Mouse (Mus musculus) midbrain, embryonic 12.5 days (tissue): ENCODE measurements around the gene Mpig6b. TPM values are rescaled to one million over a fixed set of nuclear protein-coding genes. Genes with fewer than 3 reads are reported as not detected.

Experiments
- ATAC-seq: fragments of 200-750 bp; cut with Nextera tagmentation; 2 replicates; pipeline ENCODE4 v1.8.0; 2017; ENCODE audit warnings: low read depth, moderate TSS enrichment, moderate library complexity; ENCODE audit not compliant: low FRiP score
- H3K27ac ChIP-seq: fragments of 300-500 bp; sonication (generic); replicated peaks from 2 replicates; pipeline ENCODE4 v1.5.1; 2016; ENCODE audit warnings: mild to moderate bottlenecking
- H3K27me3 ChIP-seq: fragments of 300-500 bp; sonication (generic); 2 replicates; pipeline ENCODE4 v1.6.1; 2016; ENCODE audit warnings: mild to moderate bottlenecking
- H3K36me3 ChIP-seq: fragments of 300-500 bp; sonication (generic); 2 replicates; pipeline ENCODE4 v1.6.1; 2016
- H3K4me1 ChIP-seq: fragments of 300-500 bp; sonication (generic); 2 replicates; pipeline ENCODE4 v1.6.1; 2016
- H3K4me2 ChIP-seq: fragments of 300-500 bp; sonication (generic); replicated peaks from 2 replicates; pipeline ENCODE4 v1.6.1; 2016; ENCODE audit warnings: mild to moderate bottlenecking, moderate library complexity
- H3K4me3 ChIP-seq: fragments of 300-500 bp; sonication (generic); 2 replicates; pipeline ENCODE4 v1.5.1; 2016; ENCODE audit warnings: mild to moderate bottlenecking
- H3K9ac ChIP-seq: fragments of 300-500 bp; sonication (generic); replicated peaks from 2 replicates; pipeline ENCODE4 v1.6.1; 2016; ENCODE audit warnings: mild to moderate bottlenecking, moderate library complexity
- H3K9me3 ChIP-seq: fragments of 300-500 bp; sonication (generic); 2 replicates; pipeline ENCODE4 v1.6.1; 2016; ENCODE audit warnings: mild to moderate bottlenecking
- WGBS: fragments of 180-500 bp; shearing (Covaris S2); methylation state at CpG from one replicate; pipeline ENCODE4 v1.1.7; 2016; 5-methylcytosine and 5-hydroxymethylcytosine counted together
- polyA plus RNA-seq: library from polyadenylated mRNA; unstranded; fragments of >200 nt; fragmentation: Nextera tagmentation; extraction: Ambion mirVana; gene quantifications from 2 replicates; pipeline ENCODE4 v1.2.1, GENCODE M21; 2016

Mpig6b gene
- polyA plus RNA-seq, 1 experiment from 2014 or later = 0.93 TPM

DNA sequence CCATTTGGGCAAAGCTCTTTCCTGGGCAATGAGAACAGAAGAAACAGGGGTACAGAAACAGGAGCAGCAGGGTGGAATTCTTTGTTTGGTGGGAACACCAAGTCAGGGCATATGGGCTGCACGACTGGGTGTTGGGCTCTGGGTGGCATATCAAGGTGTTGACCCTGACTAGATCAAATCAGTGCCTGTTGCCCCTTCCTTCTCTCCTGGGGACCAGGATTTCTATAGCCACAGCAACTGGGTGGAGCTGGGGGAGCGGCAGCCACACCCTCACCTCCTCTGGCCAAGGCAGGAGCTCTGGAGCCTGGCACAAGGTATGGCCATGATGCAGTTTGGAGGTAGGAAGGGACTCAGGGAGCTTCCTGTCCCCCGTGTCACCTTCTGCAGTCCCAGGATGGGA lies 47.8 kb downstream of the Mpig6b start:
- H3K4me1 ChIP-seq = peaks cover 9% of the 10 kb centered on the region; the same call in 1 of the 2 replicates
- peaks cover 42% of the 10 kb centered on the region for H3K36me3 ChIP-seq
- WGBS = 83% methylated on average over 3 of the region's 3 CpGs
- H3K9ac ChIP-seq = no peak overlapping the region
- H3K27ac ChIP-seq = no peak overlapping the region
- H3K4me3 ChIP-seq = no peak overlapping the region
- ATAC-seq = no peak
- no peaks in the 10 kb centered on the region for H3K9me3 ChIP-seq
- no peaks in the 10 kb centered on the region for H3K27me3 ChIP-seq
- H3K4me2 ChIP-seq = no peak overlapping the region

DNA sequence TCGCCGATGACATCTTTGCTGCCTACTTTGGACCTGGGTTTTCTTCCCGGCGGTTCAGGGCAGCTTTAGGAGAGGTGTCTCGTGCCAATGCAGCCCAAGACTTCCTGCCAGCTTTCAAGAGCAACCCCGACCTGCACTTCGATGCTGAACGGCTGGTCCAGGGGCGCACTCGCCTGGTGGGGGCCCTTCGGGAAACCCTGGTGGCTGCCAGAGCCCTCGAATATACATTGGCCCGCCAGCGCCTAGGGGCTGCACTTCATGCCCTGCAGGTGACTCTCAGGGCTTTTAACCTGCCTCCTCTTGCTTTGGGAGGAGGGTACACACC lies 48.3 kb downstream of the Mpig6b start:
- H3K36me3 ChIP-seq = peaks cover 47% of the 10 kb centered on the region

DNA sequence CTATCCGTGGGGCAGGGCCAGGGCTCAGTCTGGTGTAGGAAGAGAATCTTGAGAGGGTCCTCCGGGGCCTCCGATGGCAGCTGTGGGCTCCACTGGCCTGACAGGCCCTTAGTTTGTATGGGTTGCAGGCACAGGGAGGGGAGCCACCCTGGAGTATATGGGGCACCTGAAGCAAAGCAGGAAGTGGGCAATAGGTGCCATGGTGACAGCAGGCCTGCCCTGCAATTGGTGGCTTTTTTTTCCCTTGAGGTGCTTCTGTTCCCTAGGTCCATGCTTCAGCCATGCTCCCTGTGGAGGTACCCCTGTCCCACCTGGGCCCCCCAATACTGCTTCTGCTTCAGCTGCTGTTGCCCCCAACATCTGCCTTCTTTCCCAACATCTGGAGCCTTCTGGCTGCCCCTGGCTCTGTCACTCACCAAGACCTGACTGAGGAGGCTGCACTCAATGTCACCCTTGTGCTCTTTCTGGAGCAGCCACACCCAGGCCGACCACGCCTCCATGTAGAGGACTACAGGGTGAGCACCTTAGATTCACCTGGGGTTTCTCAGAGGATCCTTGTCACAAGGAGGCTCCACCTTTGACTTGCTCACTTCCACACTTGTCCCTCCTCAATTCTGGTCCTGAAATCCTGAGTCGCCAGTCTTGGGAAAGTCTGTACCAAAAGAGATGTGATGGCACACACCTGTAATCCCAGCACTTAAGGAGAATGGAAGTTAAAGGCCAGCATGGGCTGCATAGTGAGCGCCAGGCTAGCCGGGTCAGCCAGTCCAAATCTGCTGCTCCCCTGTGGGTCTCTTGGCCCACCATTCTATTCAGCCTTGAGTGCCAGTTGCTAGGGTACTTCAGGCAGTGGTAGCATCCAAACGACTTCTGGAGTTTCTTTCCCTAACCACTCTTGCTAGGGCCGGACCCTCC lies 48.9 kb downstream of the Mpig6b start:
- H3K4me3 ChIP-seq = no peak overlapping the region
- ATAC-seq = no peak
- H3K4me2 ChIP-seq = no peak overlapping the region
- H3K9me3 ChIP-seq = no peaks in the 10 kb centered on the region
- H3K4me1 ChIP-seq = peaks cover 9% of the 10 kb centered on the region; the same call in 1 of the 2 replicates
- peaks cover 53% of the 10 kb centered on the region for H3K36me3 ChIP-seq
- H3K9ac ChIP-seq = no peak overlapping the region
- H3K27me3 ChIP-seq = no peaks in the 10 kb centered on the region
- no peak overlapping the region for H3K27ac ChIP-seq
- 83% methylated on average over 10 of the region's 10 CpGs for WGBS

More for the DNA sequence above, 48.3 kb downstream of the Mpig6b start:
- no peaks in the 10 kb centered on the region for H3K9me3 ChIP-seq
- H3K27me3 ChIP-seq = no peaks in the 10 kb centered on the region
- H3K27ac ChIP-seq = no peak overlapping the region
- no peak for ATAC-seq
- 73% methylated on average over 14 of the region's 14 CpGs for WGBS
- peaks cover 9% of the 10 kb centered on the region; the same call in 1 of the 2 replicates for H3K4me1 ChIP-seq
- no peak overlapping the region for H3K4me2 ChIP-seq
- no peak overlapping the region for H3K4me3 ChIP-seq
- H3K9ac ChIP-seq = no peak overlapping the region

DNA sequence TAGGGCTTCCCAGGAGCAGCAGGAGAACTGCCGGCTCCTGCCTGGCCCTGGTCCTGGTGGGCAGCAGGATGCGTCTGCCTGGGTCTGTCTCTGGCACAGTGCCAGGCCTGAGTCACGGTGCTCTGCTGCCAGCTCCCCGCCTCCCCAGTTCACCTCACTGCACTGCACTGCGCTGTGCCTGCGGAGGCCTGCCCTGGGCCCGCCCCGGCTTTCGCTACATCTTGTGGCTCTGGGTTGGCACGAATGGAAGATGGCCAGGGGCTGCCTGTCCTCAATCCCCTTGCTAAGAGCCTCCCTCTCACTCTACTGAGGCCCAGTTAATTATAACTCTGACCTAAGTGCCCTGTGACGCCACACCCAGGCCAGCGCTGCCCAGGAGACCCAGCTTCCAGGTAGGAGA lies 49.6 kb downstream of the Mpig6b start, which contains the start of gene Vwa7:
Vwa7 (plus strand) TSS at position 204 of the 400 bp plus-strand sequence.
- Histone ChIP-seq H3K9me3 (no peaks in the 10 kb centered on the region), H3K4me2 (no peak within 1 kb of the TSS), H3K27me3 (no peaks in the 10 kb centered on the region), H3K4me1 (peaks cover 5% of the 10 kb centered on the region; the same call in 1 of the 2 replicates), H3K9ac (no peak within 1 kb of the TSS), H3K27ac (no peak within 1 kb of the TSS), H3K4me3 (no peak within 1 kb of the TSS), H3K36me3 (peaks cover 60% of the 10 kb centered on the region)
- no peak for ATAC-seq
- 84% methylated on average over 12 of the region's 12 CpGs for WGBS

DNA sequence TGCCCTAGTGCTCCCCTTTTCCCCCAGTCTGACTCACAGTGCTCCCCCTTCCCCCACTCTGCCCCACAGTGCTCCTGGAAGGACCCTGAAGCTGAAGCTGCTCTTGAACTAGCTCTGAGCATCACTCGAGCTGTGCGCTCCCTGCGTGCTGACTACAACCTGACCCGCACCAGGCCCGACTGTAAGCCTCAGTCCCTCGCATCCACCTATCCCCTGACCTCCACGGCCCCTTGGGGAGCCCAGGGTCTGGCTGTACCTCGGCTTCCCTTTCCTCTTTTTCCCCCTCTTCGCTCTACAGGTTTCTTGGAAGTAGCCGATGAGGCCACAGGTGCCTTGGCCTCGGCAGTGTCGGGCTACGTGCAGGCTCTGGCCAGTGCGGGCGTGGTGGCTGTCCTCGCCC lies 50.7 kb downstream of the Mpig6b start:
- Histone ChIP-seq H3K27ac (no peak overlapping the region), H3K4me3 (no peak overlapping the region), H3K9me3 (no peaks in the 10 kb centered on the region), H3K9ac (no peak overlapping the region), H3K36me3 (peaks cover 71% of the 10 kb centered on the region), H3K27me3 (no peaks in the 10 kb centered on the region), H3K4me1 (no peaks in the 10 kb centered on the region), H3K4me2 (no peak overlapping the region)
- 94% methylated on average over 16 of the region's 16 CpGs for WGBS
- no peak for ATAC-seq

DNA sequence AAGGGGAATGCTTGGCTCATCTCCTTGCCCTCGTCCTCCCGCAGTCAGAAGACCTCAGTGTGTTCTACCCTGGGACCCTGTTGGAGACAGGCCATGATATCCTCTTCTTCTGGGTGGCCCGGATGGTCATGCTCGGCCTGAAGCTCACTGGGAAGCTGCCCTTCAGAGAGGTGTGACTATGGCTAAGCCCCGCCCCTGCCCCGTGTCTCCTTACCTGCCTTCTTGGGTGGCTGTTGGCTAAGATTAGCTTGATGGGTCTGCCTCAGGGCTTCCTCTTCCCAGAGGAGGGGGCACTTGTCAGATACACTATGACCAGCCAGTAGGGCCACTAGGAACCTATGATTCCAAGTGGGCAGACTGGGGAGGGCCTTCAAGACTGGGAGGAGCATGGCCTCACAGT lies 52.8 kb downstream of the Mpig6b start:
- ATAC-seq = no peak
- H3K9ac ChIP-seq = no peak overlapping the region
- H3K27me3 ChIP-seq = no peaks in the 10 kb centered on the region
- WGBS = 88% methylated on average over 6 of the region's 6 CpGs
- no peaks in the 10 kb centered on the region for H3K9me3 ChIP-seq
- peaks cover 92% of the 10 kb centered on the region for H3K36me3 ChIP-seq
- no peak overlapping the region for H3K4me2 ChIP-seq
- H3K4me3 ChIP-seq = no peak overlapping the region
- H3K27ac ChIP-seq = no peak overlapping the region
- no peaks in the 10 kb centered on the region for H3K4me1 ChIP-seq

Other genes starting within 250 kb of the Mpig6b start
- 26.1 and 30.8 TPM in 2 replicates for gene Stk19, start 229.2 kb downstream of the Mpig6b start, polyA plus RNA-seq
- 72.7 and 73.4 TPM in 2 replicates for gene Dxo, start 229.2 kb downstream of the Mpig6b start, polyA plus RNA-seq
- 67.4 and 71.5 TPM in 2 replicates for gene Skiv2l, start 216.0 kb downstream of the Mpig6b start, polyA plus RNA-seq
- 114 TPM in 2 replicates for gene Nelfe, start 215.8 kb downstream of the Mpig6b start, polyA plus RNA-seq
- gene Cfb, start 203.7 kb downstream of the Mpig6b start, polyA plus RNA-seq = 3.3 and 3.5 TPM in 2 replicates
- 11.4 and 15.1 TPM in 2 replicates for gene Zbtb12, start 186.7 kb downstream of the Mpig6b start, polyA plus RNA-seq
- not detected in 2 replicates for gene Gm20547, start 184.1 kb downstream of the Mpig6b start, polyA plus RNA-seq
- 0.86 and 2.1 TPM in 2 replicates for gene C2, start 167.9 kb downstream of the Mpig6b start, polyA plus RNA-seq
- gene Ehmt2, start 167.7 kb downstream of the Mpig6b start, polyA plus RNA-seq = 113 and 120 TPM in 2 replicates
- gene Slc44a4, start 151.7 kb downstream of the Mpig6b start, polyA plus RNA-seq = 0.08 and 0.13 TPM in 2 replicates
- gene Neu1, start 134.9 kb downstream of the Mpig6b start, polyA plus RNA-seq = 20.4 and 20.7 TPM in 2 replicates
- 0.22 TPM in 1 of 2 replicates, not detected in the other for gene Hspa1b, start 106.9 kb downstream of the Mpig6b start, polyA plus RNA-seq
- not detected in 2 replicates for gene Gm20481, start 96.3 kb downstream of the Mpig6b start, polyA plus RNA-seq
- 2.3 and 2.8 TPM in 2 replicates for gene Hspa1a, start 94.0 kb downstream of the Mpig6b start, polyA plus RNA-seq
- 1.1 and 1.7 TPM in 2 replicates for gene Hspa1l, start 93.5 kb downstream of the Mpig6b start, polyA plus RNA-seq
- gene Lsm2, start 84.3 kb downstream of the Mpig6b start, polyA plus RNA-seq = 188 and 202 TPM in 2 replicates
- gene Vars, start 65.2 kb downstream of the Mpig6b start, polyA plus RNA-seq = 139 and 142 TPM in 2 replicates
- gene Vwa7, start 49.6 kb downstream of the Mpig6b start, polyA plus RNA-seq = 0.14 and 0.23 TPM in 2 replicates
- gene Sapcd1, start 38.2 kb downstream of the Mpig6b start, polyA plus RNA-seq = 5.2 and 6.8 TPM in 2 replicates
- gene Msh5, start 19.4 kb downstream of the Mpig6b start, polyA plus RNA-seq = 6.9 and 7.6 TPM in 2 replicates
- 145 and 165 TPM in 2 replicates for gene Clic1, start 16.2 kb downstream of the Mpig6b start, polyA plus RNA-seq
- 595 and 615 TPM in 2 replicates for gene Ddah2, start 7.1 kb downstream of the Mpig6b start, polyA plus RNA-seq
- gene Ly6g6c, start 796 bp downstream of the Mpig6b start, polyA plus RNA-seq = not detected in 2 replicates
- 0.24 TPM in 1 of 2 replicates, not detected in the other for gene Ly6g6e, start 10.7 kb upstream of the Mpig6b start, polyA plus RNA-seq
- gene Ly6g6d, start 11.9 kb upstream of the Mpig6b start, polyA plus RNA-seq = 1.1 and 1.7 TPM in 2 replicates
- gene Ly6g6f, start 19.4 kb upstream of the Mpig6b start, polyA plus RNA-seq = 0.47 TPM in 2 replicates
- gene Abhd16a, start 23.1 kb upstream of the Mpig6b start, polyA plus RNA-seq = 69.0 and 72.3 TPM in 2 replicates
- not detected in 2 replicates for gene Ly6g5c, start 42.1 kb upstream of the Mpig6b start, polyA plus RNA-seq
- 1.0 and 1.5 TPM in 2 replicates for gene Ly6g5b, start 49.2 kb upstream of the Mpig6b start, polyA plus RNA-seq
- 22.2 and 26.4 TPM in 2 replicates for gene Gpank1, start 55.3 kb upstream of the Mpig6b start, polyA plus RNA-seq
- 279 TPM in 2 replicates for gene Csnk2b, start 55.9 kb upstream of the Mpig6b start, polyA plus RNA-seq
- 8.0 and 9.1 TPM in 2 replicates for gene D17H6S53E, start 60.2 kb upstream of the Mpig6b start, polyA plus RNA-seq
- gene Apom, start 65.9 kb upstream of the Mpig6b start, polyA plus RNA-seq = 0.65 and 1.5 TPM in 2 replicates
- 84.0 and 95.3 TPM in 2 replicates for gene Bag6, start 69.0 kb upstream of the Mpig6b start, polyA plus RNA-seq
- 236 and 239 TPM in 2 replicates for gene Prrc2a, start 98.7 kb upstream of the Mpig6b start, polyA plus RNA-seq
- gene Aif1, start 109.9 kb upstream of the Mpig6b start, polyA plus RNA-seq = 7.7 and 8.2 TPM in 2 replicates
- 4.7 and 9.9 TPM in 2 replicates for gene Lst1, start 122.3 kb upstream of the Mpig6b start, polyA plus RNA-seq
- 0.48 and 0.62 TPM in 2 replicates for gene Ltb, start 128.3 kb upstream of the Mpig6b start, polyA plus RNA-seq
- not detected in 2 replicates for gene Tnf, start 135.8 kb upstream of the Mpig6b start, polyA plus RNA-seq
- not detected in 2 replicates for gene Lta, start 139.2 kb upstream of the Mpig6b start, polyA plus RNA-seq
- gene Gm16181, start 154.7 kb upstream of the Mpig6b start, polyA plus RNA-seq = 0.38 TPM in 1 of 2 replicates, not detected in the other
- 18.8 and 19.6 TPM in 2 replicates for gene Atp6v1g2, start 167.5 kb upstream of the Mpig6b start, polyA plus RNA-seq
- gene Nfkbil1, start 169.6 kb upstream of the Mpig6b start, polyA plus RNA-seq = 10.9 and 11.4 TPM in 2 replicates
- gene Ddx39b, start 175.6 kb upstream of the Mpig6b start, polyA plus RNA-seq = 565 and 579 TPM in 2 replicates
- gene H2-D1, start 196.5 kb upstream of the Mpig6b start, polyA plus RNA-seq = 45.5 and 47.8 TPM in 2 replicates